Mouse (Mus musculus): ENCODE measurements around the gene Ppme1. TPM values are rescaled to one million over a fixed set of nuclear protein-coding genes. Genes with fewer than 3 reads are reported as not detected.

The Ppme1 gene
- 10 to 100 TPM; 18.2 to 26.6 TPM for total RNA-seq (2023)

GRCm38 (mm10) chr7:100371495-100372451 lies at the start of gene Ppme1, which contains the start of gene C2cd3:
TSS of gene Ppme1 (minus strand) at chr7:100372307.
TSS of gene C2cd3 (plus strand) at chr7:100372233.

GRCm38 (mm10) chr7:100285383-100285782 lies 86.7 kb downstream of the Ppme1 start, which contains the start of gene P4ha3:
TSS of gene P4ha3 (plus strand) at chr7:100285520.

Other genes with a start within 250 kb of the Ppme1 start
- gene Lipt2, start 213.0 kb downstream of the Ppme1 start, total RNA-seq (2023): 1 to 10 TPM; 1.1 to 1.3 TPM
- gene Kcne3, start 195.8 kb downstream of the Ppme1 start, total RNA-seq (2023): 10 to 100 TPM; 18.1 to 26.7 TPM
- 1 to 10 TPM; 8.5 to 8.7 TPM for gene Pgm2l1, start 144.9 kb downstream of the Ppme1 start, total RNA-seq (2023)
- gene P4ha3, start 86.8 kb downstream of the Ppme1 start, total RNA-seq (2023): not detected
- gene C2cd3, start 74 bp downstream of the Ppme1 start, total RNA-seq (2023): 10 to 100 TPM; 26.0 to 27.2 TPM
- gene Ucp3, start 100.7 kb upstream of the Ppme1 start, total RNA-seq (2023): under 1 TPM; 0.22 to 0.38 TPM
- 1,000 to 10,000 TPM; 1,531 to 1,532 TPM for gene Ucp2, start 121.0 kb upstream of the Ppme1 start, total RNA-seq (2023)
- gene Dnajb13, start 142.7 kb upstream of the Ppme1 start, total RNA-seq (2023): not detected
- gene Coa4, start 164.8 kb upstream of the Ppme1 start, total RNA-seq (2023): 10 to 100 TPM; 16.2 to 20.1 TPM
- 100 to 1,000 TPM; 141 to 145 TPM for gene Rab6a, start 235.1 kb upstream of the Ppme1 start, total RNA-seq (2023)
- 10 to 100 TPM; 30.1 to 31.1 TPM for gene Mrpl48, start 236.0 kb upstream of the Ppme1 start, total RNA-seq (2023)

Measured in neutrophil, adult 59 days (primary cell).